Mouse (Mus musculus): ENCODE data around the gene Zfp507.

The Zfp507 gene

DNA sequence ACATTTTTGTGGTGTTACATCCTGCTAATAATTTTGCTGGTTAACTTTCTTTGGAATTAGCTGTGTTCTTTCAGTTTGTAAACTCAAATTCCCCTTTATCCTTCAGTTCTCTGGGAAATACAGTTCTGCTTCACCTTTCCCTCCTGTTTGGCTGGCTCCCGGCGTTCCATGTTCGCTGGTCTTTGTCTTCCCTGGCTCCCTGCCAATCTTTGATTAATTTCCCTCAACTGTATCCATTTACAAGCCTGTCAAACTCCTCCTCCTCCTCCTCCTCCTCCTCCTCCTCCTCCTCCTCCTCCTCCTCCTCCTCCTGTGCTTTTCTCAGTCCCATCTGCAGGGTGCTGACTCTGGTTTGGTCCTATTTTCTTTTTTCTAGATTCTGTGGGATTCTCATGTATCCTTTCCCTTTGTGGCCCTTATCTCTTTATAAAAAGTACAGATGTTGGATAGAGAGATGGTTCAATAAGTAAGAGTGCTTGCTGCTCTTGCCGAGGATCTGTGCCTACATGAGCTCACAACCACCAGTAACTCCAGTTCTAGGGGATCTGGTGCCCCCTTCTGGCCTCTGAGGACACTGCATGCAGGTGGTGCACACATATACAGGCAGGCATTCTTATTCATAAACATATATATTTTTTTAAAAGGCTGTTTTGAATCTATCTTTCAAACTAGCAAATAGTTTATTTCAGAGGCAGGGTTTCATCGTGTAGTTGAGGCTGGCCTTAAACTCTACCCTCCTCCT is 62.1 kb downstream of the Zfp507 start:
- no peak for DNase-seq (ENCODE audit: extremely low spot score, low read depth, low spot score)

DNA sequence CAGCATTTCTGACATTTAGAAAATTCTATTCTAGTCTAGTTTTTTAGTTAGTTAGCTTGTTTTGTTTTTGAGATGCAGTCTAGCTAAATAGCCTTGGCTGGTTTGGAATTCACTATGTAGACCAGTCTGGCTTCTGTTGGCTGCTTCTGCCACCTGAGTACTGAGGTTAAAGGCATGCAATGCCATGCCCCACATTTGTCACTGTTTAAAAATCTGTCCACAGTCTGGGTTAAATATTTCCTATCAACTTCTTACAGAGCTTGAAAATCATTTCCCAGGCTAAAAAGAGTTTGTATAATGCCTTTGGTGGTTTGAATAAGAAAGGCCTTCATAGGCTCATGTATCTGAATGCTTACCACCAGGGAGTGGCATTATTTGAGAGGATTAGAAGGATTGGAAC is 63.9 kb downstream of the Zfp507 start:
- no peak for DNase-seq (ENCODE audit: extremely low spot score, low read depth, low spot score)

DNA sequence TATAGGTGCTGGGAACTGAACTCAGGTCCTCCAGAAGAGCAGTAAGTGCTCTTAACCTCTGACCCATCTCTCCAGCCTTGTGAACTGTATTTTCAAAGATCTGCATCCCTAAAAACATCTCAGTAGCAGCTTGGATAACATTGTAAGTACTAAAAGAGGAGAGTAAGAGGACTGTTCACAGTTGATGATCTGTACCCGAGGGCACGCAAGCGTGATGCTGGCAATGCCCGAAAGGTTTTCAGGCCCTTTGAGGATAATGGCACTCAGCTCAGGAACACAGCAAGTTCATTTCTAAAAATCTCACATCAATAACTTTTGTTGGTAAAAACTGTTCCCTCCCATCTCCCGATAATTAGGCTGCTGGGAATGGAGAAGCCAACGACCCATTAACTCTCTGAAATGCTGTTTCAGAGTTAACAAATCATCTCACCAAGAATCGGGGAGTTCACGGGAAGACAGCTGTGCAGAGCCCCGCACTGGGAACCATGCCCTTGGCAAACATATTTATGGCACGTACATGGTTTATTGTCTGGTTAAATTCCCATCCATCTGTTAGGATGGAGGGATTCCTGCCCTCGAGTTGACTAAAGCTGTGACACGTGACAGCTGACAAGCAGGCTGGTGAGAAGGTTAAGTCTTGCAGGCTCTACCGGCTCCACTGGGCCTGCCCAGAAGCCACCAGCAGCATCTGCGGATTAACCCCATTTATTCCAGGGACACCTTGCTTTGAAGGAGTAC is 69.3 kb downstream of the Zfp507 start:
- no peak for DNase-seq (ENCODE audit: extremely low spot score, low read depth, low spot score)

DNA sequence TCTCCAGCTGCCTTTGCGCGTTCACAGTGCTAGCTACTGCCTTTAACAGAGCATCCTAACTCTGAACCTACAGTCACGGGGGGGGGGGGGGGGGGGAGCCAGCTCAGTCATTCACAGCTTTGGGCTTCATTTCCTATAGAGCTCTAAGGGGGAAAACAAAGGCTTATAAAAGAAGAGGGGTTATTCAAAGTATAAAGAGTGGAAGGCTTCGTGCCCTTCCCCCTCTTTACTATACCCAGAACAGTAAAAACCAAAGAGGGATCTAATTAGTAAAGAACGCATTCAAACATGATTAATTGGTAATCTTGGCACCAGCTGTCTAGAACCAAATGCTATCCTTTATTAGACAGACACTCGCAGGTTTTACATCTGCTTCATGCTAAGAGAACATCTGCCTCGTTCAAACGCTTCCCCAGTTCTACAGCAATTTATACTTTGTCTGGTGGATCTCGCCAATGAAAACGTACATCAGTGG is 70.2 kb downstream of the Zfp507 start:
- no peak for DNase-seq (ENCODE audit: extremely low spot score, low read depth, low spot score)

DNA sequence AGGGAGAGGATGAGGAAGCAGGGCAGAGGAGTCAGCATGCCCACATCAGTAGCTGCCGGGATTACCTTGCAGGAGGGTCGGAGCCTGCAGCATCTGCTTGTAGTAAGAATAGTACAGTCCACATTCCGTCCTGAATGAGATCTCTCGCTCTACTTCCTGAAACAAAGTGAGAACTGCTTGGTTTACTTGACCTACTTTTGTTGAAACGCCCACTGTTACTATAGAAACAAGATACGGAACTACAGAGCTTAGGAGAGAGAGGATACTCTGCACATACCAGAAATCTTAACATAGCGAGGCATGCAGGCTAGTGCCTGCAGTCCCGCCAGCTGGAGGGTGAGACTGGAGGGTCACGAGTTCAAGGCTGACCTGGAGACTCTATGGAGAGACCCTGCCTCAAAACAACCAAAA is 73.2 kb downstream of the Zfp507 start:
- DNase-seq (ENCODE audit: extremely low spot score, low read depth, low spot score) = no peak

DNA sequence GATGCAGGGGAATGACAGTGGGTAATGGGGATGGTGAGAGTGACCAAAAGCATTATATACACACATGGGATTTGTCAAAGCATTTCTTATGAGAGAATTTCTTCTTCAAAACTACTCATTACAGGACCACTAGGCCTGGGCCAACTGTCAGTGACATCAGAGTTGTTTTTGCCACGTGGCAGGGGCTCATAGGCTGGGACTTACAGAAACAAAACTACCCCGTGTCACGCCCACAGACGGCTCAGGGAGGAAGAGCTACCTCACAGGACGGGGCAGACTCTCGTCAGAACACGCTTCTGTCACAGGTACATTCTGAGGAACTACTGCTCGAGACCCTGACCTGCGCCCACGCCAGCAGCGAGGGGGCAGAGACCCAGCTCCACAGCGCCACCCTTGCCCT is 74.4 kb downstream of the Zfp507 start:
- DNase-seq (ENCODE audit: extremely low spot score, low read depth, low spot score) = no peak

DNA sequence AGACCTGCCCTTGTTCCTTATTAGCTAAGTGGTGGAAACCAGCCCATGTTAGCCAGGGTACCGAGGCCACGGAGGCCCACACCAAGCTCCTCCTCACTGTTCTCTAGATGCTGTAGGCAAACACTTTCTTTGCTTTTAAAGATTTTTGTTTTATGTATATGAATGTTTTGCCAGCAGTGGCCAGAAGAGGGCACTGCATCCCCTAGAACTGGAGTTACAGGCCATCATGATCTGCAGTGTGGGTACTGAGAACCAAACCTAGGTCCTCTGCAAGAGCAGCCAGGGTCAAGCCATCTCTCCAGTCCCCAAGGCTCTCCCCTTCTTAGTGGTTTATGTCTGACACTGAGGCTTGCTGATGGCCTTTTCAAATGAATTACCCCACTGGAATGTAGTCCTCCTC is 79.8 kb downstream of the Zfp507 start:
- no peak for DNase-seq (ENCODE audit: extremely low spot score, low read depth, low spot score)

Measured in hindlimb bud, embryonic 11.5 days (tissue).